Mouse (Mus musculus): ENCODE measurements around the gene Dhx40. TPM values are rescaled to one million over a fixed set of nuclear protein-coding genes. Genes with fewer than 3 reads are reported as not detected.
A peak's percentile ranks its signal among the peaks of the same experiment; 100 is the strongest.
"Not testable (repeated sequence)": the region's sequence is repeated elsewhere in the genome, so short reads cannot be mapped to it uniquely, and the experiment has no call there.

Gene Dhx40
- total RNA-seq, 2 experiments from 2014 or later: 21.6 to 24.6 TPM

DNA sequence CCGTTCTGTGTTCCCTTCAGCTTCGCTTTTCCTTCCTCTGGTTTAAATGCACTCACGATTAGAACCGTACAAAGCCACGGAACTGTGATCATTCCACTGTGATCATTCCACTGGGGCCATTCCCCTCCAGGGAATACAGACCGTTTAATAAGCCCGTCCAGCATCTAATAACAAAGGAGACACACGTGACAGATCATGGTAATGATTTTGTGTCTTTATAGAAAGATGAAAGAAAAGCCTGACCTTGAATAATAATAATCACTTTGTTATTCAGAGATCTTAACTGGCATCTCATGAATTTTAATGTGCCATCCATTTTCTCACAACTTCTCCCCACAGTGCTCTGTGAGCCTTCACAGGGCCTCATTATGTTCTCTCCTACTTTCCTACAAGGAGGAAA lies 12.0 kb upstream of the Dhx40 start:
- DNase-seq (ENCODE audit: low spot score in 2 of 2): no peak

GRCm38 (mm10) chr11:86818928-86819327 lies 11.4 kb upstream of the Dhx40 start:
- DNase-seq (ENCODE audit: low spot score in 2 of 2): no peak

- DNase-seq (ENCODE audit: low spot score in 2 of 2): not testable (repeated sequence)
Observed at GRCm38 (mm10) chr11:86816288-86816687, 8.7 kb upstream of the Dhx40 start.

- DNase-seq (ENCODE audit: low spot score in 2 of 2): not testable (repeated sequence)
Observed at GRCm38 (mm10) chr11:86814481-86814880, 6.9 kb upstream of the Dhx40 start.

DNA sequence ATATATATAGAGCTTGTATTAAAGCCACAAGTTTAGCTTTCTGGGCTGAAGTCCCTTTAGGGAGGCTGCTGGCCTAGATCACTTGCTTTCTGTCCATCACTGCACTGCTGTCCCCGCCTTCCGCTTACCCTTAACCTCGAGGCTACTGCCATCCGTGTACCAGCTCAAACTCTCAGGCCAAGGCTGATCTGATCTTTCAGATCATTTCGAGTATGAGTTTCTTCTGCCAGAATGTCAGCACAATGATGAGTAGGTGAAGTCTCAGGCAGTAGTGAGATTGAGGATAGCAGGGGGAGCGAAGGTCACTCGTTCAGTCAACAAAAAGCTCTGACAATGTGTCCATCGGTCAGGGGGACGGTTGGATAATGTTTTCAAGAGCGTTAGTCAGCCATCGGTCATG lies 5.7 kb upstream of the Dhx40 start:
- not testable (repeated sequence) for DNase-seq (ENCODE audit: low spot score in 2 of 2)

GRCm38 (mm10) chr11:86811326-86811630 lies 3.7 kb upstream of the Dhx40 start:
- no peak for DNase-seq (ENCODE audit: low spot score in 2 of 2)

GRCm38 (mm10) chr11:86810572-86811325 lies 3.2 kb upstream of the Dhx40 start:
- no peak for DNase-seq (ENCODE audit: low spot score in 2 of 2)

GRCm38 (mm10) chr11:86809828-86810227 lies 2.3 kb upstream of the Dhx40 start:
- DNase-seq (ENCODE audit: low spot score in 2 of 2): no peak

DNA sequence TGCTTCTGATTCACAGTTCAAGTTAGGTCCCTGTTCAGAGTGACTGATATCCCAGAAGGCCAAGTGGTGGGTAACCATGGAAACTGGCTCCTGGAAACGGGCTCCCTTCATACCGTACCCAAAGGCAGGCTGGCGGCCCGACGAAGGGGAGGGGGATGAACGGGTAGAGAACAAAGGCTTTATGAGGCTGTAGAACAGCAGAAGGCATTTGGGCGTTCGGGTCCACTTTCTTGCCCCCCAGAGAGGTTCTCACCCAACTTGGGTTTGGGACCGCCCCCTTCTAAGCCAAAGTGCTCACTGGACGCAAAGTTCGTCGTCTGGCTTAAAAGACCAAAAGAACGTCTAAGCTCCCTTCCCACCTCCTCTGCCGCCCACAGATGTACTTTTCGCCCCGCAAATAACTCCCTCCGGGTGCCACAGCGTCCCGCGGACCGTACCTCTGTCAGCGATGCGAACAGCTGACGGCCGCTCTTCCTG lies 507 bp downstream of the Dhx40 start:
- peak; percentile 61 to 72 for DNase-seq (ENCODE audit: low spot score in 2 of 2)

- DNase-seq (ENCODE audit: low spot score in 2 of 2): no peak
Observed at GRCm38 (mm10) chr11:86794161-86794560, 13.4 kb downstream of the Dhx40 start.

- not testable (repeated sequence) for DNase-seq (ENCODE audit: low spot score in 2 of 2)
Observed at GRCm38 (mm10) chr11:86787436-86787835, 20.1 kb downstream of the Dhx40 start.

- no peak for DNase-seq (ENCODE audit: low spot score in 2 of 2)
Observed at GRCm38 (mm10) chr11:86785767-86786166, 21.8 kb downstream of the Dhx40 start.

GRCm38 (mm10) chr11:86769884-86770283 lies 37.7 kb downstream of the Dhx40 start:
- DNase-seq (ENCODE audit: low spot score in 2 of 2): no peak

GRCm38 (mm10) chr11:86764501-86764900 lies 43.0 kb downstream of the Dhx40 start:
- DNase-seq (ENCODE audit: low spot score in 2 of 2): no peak

- not testable (repeated sequence) for DNase-seq (ENCODE audit: low spot score in 2 of 2)
Observed at GRCm38 (mm10) chr11:86763127-86763526, 44.4 kb downstream of the Dhx40 start.

DNA sequence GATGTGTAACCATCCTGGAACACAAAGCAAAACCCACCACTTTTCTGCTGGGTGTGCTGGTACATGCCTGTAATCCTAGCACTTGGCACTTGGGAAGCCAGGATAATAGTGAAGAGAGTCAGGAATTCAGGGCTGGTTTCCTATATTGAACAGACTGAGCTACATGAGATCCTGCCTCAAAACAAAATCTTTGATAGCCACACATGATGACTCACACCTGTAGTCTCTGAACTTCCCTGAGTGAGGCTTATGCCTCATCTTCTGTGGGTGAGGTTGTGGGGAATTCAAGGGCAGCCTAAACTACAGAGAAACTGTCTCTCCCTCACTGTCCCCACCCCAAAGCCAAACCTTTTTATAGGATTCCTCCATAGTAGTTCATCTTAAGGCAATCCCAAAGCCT lies 47.2 kb downstream of the Dhx40 start:
- DNase-seq (ENCODE audit: low spot score in 2 of 2): no peak

- DNase-seq (ENCODE audit: low spot score in 2 of 2): no peak
Observed at GRCm38 (mm10) chr11:86759886-86760285, 47.7 kb downstream of the Dhx40 start.

- no peak for DNase-seq (ENCODE audit: low spot score in 2 of 2)
Observed at GRCm38 (mm10) chr11:86759226-86759625, 48.3 kb downstream of the Dhx40 start.

DNA sequence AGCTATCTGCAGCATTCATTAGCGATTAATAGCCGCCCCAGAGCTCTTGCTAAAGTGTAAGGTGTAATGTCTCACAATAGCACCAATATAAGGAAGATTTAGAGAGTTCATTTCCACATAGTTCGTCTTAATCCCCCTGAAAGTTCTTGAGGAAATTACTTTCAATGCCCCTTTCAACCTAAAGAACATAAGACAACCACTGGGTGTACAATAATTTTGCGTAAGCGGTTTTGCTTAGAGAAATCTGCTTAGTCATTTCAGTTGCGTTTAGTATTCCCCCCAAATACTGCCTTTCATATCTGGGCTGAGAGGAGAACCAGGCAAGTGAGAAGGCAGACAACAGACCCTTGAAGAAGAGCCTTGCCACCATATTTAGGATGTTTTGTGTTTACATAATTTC lies 49.0 kb downstream of the Dhx40 start:
- no peak for DNase-seq (ENCODE audit: low spot score in 2 of 2)

GRCm38 (mm10) chr11:86757480-86758371 lies 49.8 kb downstream of the Dhx40 start, which contains the start of gene Cltc:
Gene Cltc, minus strand, starts transcription at chr11:86757565.
- DNase-seq (ENCODE audit: low spot score in 2 of 2): peak; percentile 98

DNA sequence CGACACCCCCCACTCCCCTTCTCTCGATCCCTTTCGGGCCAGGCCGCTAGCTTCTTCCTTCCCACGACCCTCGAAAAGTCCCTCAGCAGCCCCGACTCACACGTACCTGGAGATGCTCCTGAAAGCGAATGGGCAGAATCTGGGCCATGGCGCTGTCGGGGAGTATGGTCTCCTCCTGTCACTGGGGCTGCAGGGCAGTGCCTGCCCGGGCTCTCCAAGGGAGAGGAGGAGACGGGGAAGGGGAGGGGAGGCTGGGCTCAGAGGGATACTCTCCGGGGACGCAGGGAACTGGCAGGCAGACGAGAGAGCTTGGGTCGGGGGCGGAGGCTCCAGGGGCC lies 50.4 kb downstream of the Dhx40 start:
- DNase-seq (ENCODE audit: low spot score in 2 of 2): no peak

Data from layer of hippocampus, postnatal 10 days (tissue).